Mouse (Mus musculus) C2C12 (cell line): ENCODE measurements around the gene 1810009J06Rik. TPM values are rescaled to one million over a fixed set of nuclear protein-coding genes. Genes with fewer than 3 reads are reported as not detected.
"Not testable (repeated sequence)": the region's sequence is repeated elsewhere in the genome, so short reads cannot be mapped to it uniquely, and the experiment has no call there.

Experiments
- H3K27me3 ChIP-seq: one replicate; pipeline ENCODE4 v1.6.1; 2011; ENCODE audit not compliant: control insufficient read depth, insufficient read depth, insufficient read length
- H3K36me3 ChIP-seq: one replicate; pipeline ENCODE4 v1.6.1; 2011; ENCODE audit not compliant: control insufficient read depth, insufficient read depth
- H3K4me3 ChIP-seq: one replicate; pipeline ENCODE4 v1.5.1; 2011; ENCODE audit warnings: mild to moderate bottlenecking, control low read depth; ENCODE audit not compliant: poor library complexity, insufficient read depth, severe bottlenecking
- H3K79me2 ChIP-seq: one replicate; pipeline ENCODE4 v1.6.1; 2011; ENCODE audit not compliant: control insufficient read depth, insufficient read depth
- H3K79me3 ChIP-seq: one replicate; pipeline ENCODE4 v1.6.1; 2011; ENCODE audit warnings: low read depth, control low read depth
- H3ac ChIP-seq: one replicate; pipeline ENCODE3; 2011; ENCODE audit warnings: low read depth; ENCODE audit not compliant: control insufficient read depth, insufficient read length
- CEBPB ChIP-seq: IDR thresholded peaks from one replicate; pipeline ENCODE4 v1.6.1; 2011; ENCODE audit warnings: low read depth, mild to moderate bottlenecking, control low read depth, moderate library complexity
- CTCF ChIP-seq: IDR thresholded peaks from one replicate; pipeline ENCODE4 v1.5.1; 2011; ENCODE audit not compliant: control insufficient read depth, insufficient read depth, insufficient read length
- FOSL1 ChIP-seq: IDR thresholded peaks from one replicate; pipeline ENCODE4 v1.8.0; 2011; ENCODE audit warnings: mild to moderate bottlenecking, low read length; ENCODE audit not compliant: poor library complexity, insufficient read depth, severe bottlenecking
- MAX ChIP-seq: IDR thresholded peaks from one replicate; pipeline ENCODE4 v1.6.1; 2011; ENCODE audit warnings: mild to moderate bottlenecking, control low read depth
- MYOD1 ChIP-seq: IDR thresholded peaks from one replicate; pipeline ENCODE4 v1.6.1; 2011; ENCODE audit warnings: low read depth; ENCODE audit not compliant: control insufficient read depth, insufficient read length
- MYOG ChIP-seq: IDR thresholded peaks from one replicate; pipeline ENCODE4 v1.6.1; 2011; ENCODE audit not compliant: control insufficient read depth, insufficient read length; ENCODE audit errors: extremely low read depth
- USF1 ChIP-seq: IDR thresholded peaks from one replicate; pipeline ENCODE4 v1.6.1; 2011; ENCODE audit warnings: low read depth, mild to moderate bottlenecking, control low read depth, moderate library complexity
- long read RNA-seq, 2 experiments: library from polyadenylated mRNA; unstranded; transcript quantifications; one replicate each; pipeline ENCODE4 v2.0.0; 2019 to 2020
- polyA plus RNA-seq: library from polyadenylated mRNA; unstranded; fragments of >200 nt; fragmentation: generic; extraction: Trizol; gene quantifications from one replicate; pipeline ENCODE4 v1.2.1, GENCODE M21; 2012; ENCODE audit warnings: missing spikeins

1810009J06Rik gene
- not detected for polyA plus RNA-seq
- long read RNA-seq, experiment 1: 0 reads
- long read RNA-seq, experiment 2: 0 reads

DNA sequence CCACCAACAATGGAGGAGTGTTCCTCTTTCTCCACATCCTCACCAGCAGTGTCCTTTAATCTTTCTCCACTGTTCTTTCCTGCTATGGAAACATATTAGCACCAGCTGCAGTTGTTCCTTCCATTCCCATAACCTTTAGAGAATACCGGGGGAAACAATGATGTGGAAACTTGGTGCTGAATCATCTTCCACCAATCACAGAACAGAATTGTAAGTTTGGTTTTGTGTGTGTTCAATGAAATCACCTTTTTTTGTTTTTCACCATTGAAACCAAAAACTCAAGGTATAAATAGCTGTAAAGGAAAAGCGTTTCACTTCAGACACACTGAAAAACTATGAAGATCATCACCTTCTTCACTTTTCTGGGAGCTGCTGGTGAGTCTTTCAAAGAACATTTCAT lies at the start of gene 1810009J06Rik:
TSS of gene 1810009J06Rik (plus strand) at position 301 of the 400 bp plus-strand sequence.
- H3ac ChIP-seq, H3K27me3 ChIP-seq, H3K79me2 ChIP-seq, H3K79me3 ChIP-seq, H3K36me3 ChIP-seq, H3K4me3 ChIP-seq: not testable (repeated sequence)

DNA sequence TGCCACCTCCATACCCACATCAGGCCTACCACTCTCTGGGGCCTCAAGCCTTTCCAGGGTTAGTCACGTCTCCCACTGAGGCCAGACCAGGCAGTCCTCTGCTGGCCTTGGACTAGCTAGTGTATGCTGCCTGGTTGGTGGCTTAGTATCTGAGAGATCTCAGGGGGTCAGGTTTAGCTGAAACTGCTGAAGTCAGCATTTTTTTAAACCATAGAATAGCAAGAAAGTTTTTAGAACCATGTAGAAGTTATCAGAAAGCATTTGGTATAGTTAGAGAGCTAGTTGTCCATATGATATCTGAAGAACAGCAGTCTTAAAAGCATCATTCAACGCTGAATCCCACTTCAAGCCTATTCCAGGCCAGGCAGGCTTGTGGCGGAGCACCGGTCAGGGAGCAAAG lies 44.6 kb upstream of the 1810009J06Rik start:
- TF ChIP-seq CEBPB (no peak), CTCF (no peak)
- no peaks in the 10 kb centered on the region for H3K79me2 ChIP-seq
- H3K36me3 ChIP-seq: no peaks in the 10 kb centered on the region
- no peaks in the 10 kb centered on the region for H3K79me3 ChIP-seq
- no peaks in the 10 kb centered on the region for H3K27me3 ChIP-seq
- no peak overlapping the region for H3K4me3 ChIP-seq
- no peak overlapping the region for H3ac ChIP-seq

- Histone ChIP-seq H3K27me3 (no peaks in the 10 kb centered on the region), H3K36me3 (no peaks in the 10 kb centered on the region), H3K79me2 (no peaks in the 10 kb centered on the region), H3K79me3 (no peaks in the 10 kb centered on the region), H3K4me3 (no peak within 1 kb of the TSS), H3ac (no peak within 1 kb of the TSS)
- TF ChIP-seq CEBPB (no peak), USF1 (no peak), CTCF (no peak), MAX (no peak), FOSL1 (no peak), MYOD1 (no peak), MYOG (no peak)
Observed at GRCm38 (mm10) chr6:40940457-40940856, 24.1 kb upstream of the 1810009J06Rik start, which contains the start of gene 1700074P13Rik. TSS of gene 1700074P13Rik (minus strand) at chr6:40940557.

- Histone ChIP-seq H3K79me3 (no peaks in the 10 kb centered on the region), H3K27me3 (no peaks in the 10 kb centered on the region), H3K4me3 (no peak within 1 kb of the TSS), H3ac (no peak within 1 kb of the TSS), H3K36me3 (no peaks in the 10 kb centered on the region), H3K79me2 (no peaks in the 10 kb centered on the region)
- TF ChIP-seq CEBPB: no peak
- no peak for TF ChIP-seq MYOG
- TF ChIP-seq MAX: no peak
- no peak for TF ChIP-seq CTCF
- TF ChIP-seq FOSL1: no peak
- TF ChIP-seq MYOD1: no peak
- no peak for TF ChIP-seq USF1
Observed at GRCm38 (mm10) chr6:40951770-40952169, 12.8 kb upstream of the 1810009J06Rik start, which contains the start of gene Gm4744. TSS of gene Gm4744 (minus strand) at chr6:40951870.

DNA sequence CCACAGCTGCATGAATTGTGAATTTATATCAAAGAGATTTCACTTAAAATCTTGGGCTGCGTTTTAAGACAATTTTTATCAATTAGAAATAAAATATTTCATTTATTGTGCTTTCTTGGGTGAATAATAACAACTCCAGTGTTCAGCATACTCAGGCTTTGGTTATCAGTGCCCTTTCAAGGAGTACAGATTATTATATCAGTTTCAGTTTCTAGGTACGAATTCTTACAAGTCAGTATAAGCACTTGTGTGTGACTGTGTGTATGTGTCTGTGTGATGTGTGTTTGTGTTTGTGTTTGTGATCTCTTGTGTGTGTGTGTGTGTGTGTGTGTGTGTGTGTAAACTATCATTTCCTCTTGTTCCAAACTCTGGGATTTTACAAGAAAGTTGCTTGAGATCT lies 10.8 kb upstream of the 1810009J06Rik start:
- no peak for TF ChIP-seq USF1
- no peak for TF ChIP-seq MYOD1
- no peak for TF ChIP-seq FOSL1
- no peak for TF ChIP-seq MYOG
- TF ChIP-seq CEBPB: no peak
- Histone ChIP-seq H3K4me3 (no peak overlapping the region), H3K79me2 (no peaks in the 10 kb centered on the region), H3ac (no peak overlapping the region), H3K79me3 (no peaks in the 10 kb centered on the region), H3K36me3 (no peaks in the 10 kb centered on the region), H3K27me3 (no peaks in the 10 kb centered on the region)

- H3K79me2 ChIP-seq, H3K36me3 ChIP-seq, H3ac ChIP-seq, H3K79me3 ChIP-seq, H3K27me3 ChIP-seq, H3K4me3 ChIP-seq: not testable (repeated sequence)
Observed at GRCm38 (mm10) chr6:40999379-40999778, 34.8 kb downstream of the 1810009J06Rik start, which contains the start of gene Gm2663. TSS of gene Gm2663 (minus strand) at chr6:40999479.

DNA sequence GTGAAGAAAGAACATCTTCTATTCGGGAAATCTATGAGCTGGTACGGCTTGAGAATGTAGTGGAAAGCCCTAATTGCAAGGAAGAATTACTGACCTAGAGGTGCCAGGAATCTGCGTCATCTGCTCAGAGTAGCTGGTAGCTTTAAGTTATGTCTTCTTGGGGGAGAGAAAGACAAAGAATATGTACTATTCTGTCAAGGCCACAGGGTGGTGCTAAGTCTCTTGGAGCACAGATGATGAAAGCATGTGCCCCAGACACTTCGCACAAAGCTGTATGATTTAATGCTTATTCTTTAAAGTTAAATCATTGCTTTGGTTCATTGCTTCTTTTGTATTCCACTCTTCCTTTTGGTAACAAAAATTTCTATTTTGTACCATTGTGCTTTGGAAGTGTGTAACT lies 50.5 kb downstream of the 1810009J06Rik start:
- Histone ChIP-seq H3K4me3 (no peak overlapping the region), H3K79me2 (no peaks in the 10 kb centered on the region), H3K79me3 (no peaks in the 10 kb centered on the region), H3ac (no peak overlapping the region), H3K36me3 (no peaks in the 10 kb centered on the region), H3K27me3 (no peaks in the 10 kb centered on the region)
- TF ChIP-seq USF1 (no peak), MAX (no peak), MYOD1 (no peak), MYOG (no peak), FOSL1 (no peak), CTCF (no peak), CEBPB (no peak)

Other genes starting within 250 kb of the 1810009J06Rik start
- gene Moxd2, start 77.3 kb upstream of the 1810009J06Rik start, polyA plus RNA-seq: 0.01 TPM
- gene Prss58, start 64.4 kb upstream of the 1810009J06Rik start, polyA plus RNA-seq: not detected
- not detected for gene 1700074P13Rik, start 24.2 kb upstream of the 1810009J06Rik start, polyA plus RNA-seq
- not detected for gene Gm4744, start 12.9 kb upstream of the 1810009J06Rik start, polyA plus RNA-seq
- not detected for gene Gm2663, start 34.7 kb downstream of the 1810009J06Rik start, polyA plus RNA-seq
- gene 2210010C04Rik, start 70.8 kb downstream of the 1810009J06Rik start, polyA plus RNA-seq: not detected